14 mouse cellular contexts compared by ENCODE assay signal in genomic region chr6:108252565-108253360, GRCm38 (mm10). TPM values are rescaled to one million over a fixed set of nuclear protein-coding genes. Genes with fewer than 3 reads are reported as not detected.
DNase-seq lines count a peak whose midpoint lies in the region; ATAC-seq lines count a peak whose summit lies in the region.
"Had no signal": no experiment of that assay in that cellular context is flagged by ENCODE, and none has a peak within 500 bp of the region (broad histone marks: within the 10 kb centered on the region; RNA-seq: fewer than 3 reads in every experiment).

No protein-coding gene starts in this region.

- ATAC-seq in heart, embryonic 13.5 days (ENCODE audit: extremely low read depth, insufficient number of reproducible peaks, low FRiP score, low TSS enrichment) = no peak
- ATAC-seq: midbrain, embryonic 15.5 days had no signal

- intact Hi-C loops in heart, postnatal 25 days (cut with DNase I) = no loop called here

- H3K4me1 ChIP-seq in heart, embryonic 13.5 days = peaks cover 75% of the 10 kb centered on the region

- 0 out of 2 replicates have a peak overlapping the region, but pooled peaks have one; percentile 16 for H3K27ac ChIP-seq in heart, embryonic 13.5 days (replicated peaks)
- H3K27ac ChIP-seq: hindbrain, embryonic 13.5 days; limb, embryonic 15.5 days; midbrain, embryonic 15.5 days had no signal

- H3K9ac ChIP-seq in heart, embryonic 13.5 days = no peak overlapping the region
- H3K9ac ChIP-seq: hindbrain, embryonic 13.5 days; limb, embryonic 15.5 days; midbrain, embryonic 15.5 days had no signal

- H3K36me3 ChIP-seq in heart, embryonic 13.5 days = no peaks in the 10 kb centered on the region
- H3K36me3 ChIP-seq: hindbrain, embryonic 13.5 days; limb, embryonic 15.5 days; midbrain, embryonic 15.5 days had no signal

- no peak overlapping the region for H3K4me3 ChIP-seq in heart, embryonic 13.5 days
- H3K4me3 ChIP-seq: hindbrain, embryonic 13.5 days; limb, embryonic 15.5 days; midbrain, embryonic 15.5 days had no signal

- no peak for DNase-seq in heart, postnatal 25 days (ENCODE audit: low spot score)
- DNase-seq in R1 (ENCODE audit: low read depth, low spot score) = peak; percentile 50
- DNase-seq in kidney, adult 11 months = peak; percentile 81
- DNase-seq in kidney, postnatal 14 days = peak; percentile 51
- DNase-seq in c-Kit-positive CD71-positive TER-119-positive erythroid progenitor cells, embryonic 14.5 days (ENCODE audit: low spot score) = no peak
- DNase-seq in cerebellum, postnatal 4 days (ENCODE audit: low spot score in 2 of 2) = no peak
- DNase-seq in ovary, postnatal 36 days (ENCODE audit: low spot score) = no peak
- DNase-seq: adrenal gland, adult 8-10 months; cerebellum, adult 9-11 months; thymus, postnatal 36 days had no signal

- no peak overlapping the region for H3K4me2 ChIP-seq in heart, embryonic 13.5 days
- H3K4me2 ChIP-seq: hindbrain, embryonic 13.5 days; limb, embryonic 15.5 days; midbrain, embryonic 15.5 days had no signal

- 61% methylated on average over 13 of the region's 13 CpGs for WGBS in heart, embryonic 13.5 days

- no peaks in the 10 kb centered on the region for H3K9me3 ChIP-seq in heart, embryonic 13.5 days
- H3K9me3 ChIP-seq: hindbrain, embryonic 13.5 days; limb, embryonic 15.5 days; midbrain, embryonic 15.5 days had no signal

- no peaks in the 10 kb centered on the region for H3K27me3 ChIP-seq in heart, embryonic 13.5 days (replicated peaks)
- H3K27me3 ChIP-seq: hindbrain, embryonic 13.5 days; limb, embryonic 15.5 days; midbrain, embryonic 15.5 days had no signal

RNA-seq across cellular contexts. Expression of gene Itpr1, which starts 39.9 kb away (rescaled TPM):
- 11.1 and 12.1 TPM in 2 replicates for polyA plus RNA-seq in heart, embryonic 13.5 days (2015; fragmentation: Nextera tagmentation; extraction: Ambion mirVana)
- 10 to 100 TPM; 44.1 to 44.2 TPM for total RNA-seq in heart, postnatal 25 days (2021)

Comparison
In these comparisons a context has a peak if more than half of its experiments do, and no peak if none do; other contexts are left out.
1. DNase-seq: peak in R1 (single experiment), kidney, adult 11 months (single experiment) and kidney, postnatal 14 days (single experiment); none in heart, postnatal 25 days (single experiment), c-Kit-positive CD71-positive TER-119-positive erythroid progenitor cells, embryonic 14.5 days (single experiment), cerebellum, postnatal 4 days (0 of 2) and ovary, postnatal 36 days (single experiment).